Mouse (Mus musculus): ENCODE data around the gene Slc52a3.
"Not testable (repeated sequence)": the region's sequence is repeated elsewhere in the genome, so short reads cannot be mapped to it uniquely, and the experiment has no call there.

The Slc52a3 gene

GRCm38 (mm10) chr2:151973595-151974562 lies 22.4 kb upstream of the Slc52a3 start:
- no peak for DNase-seq (ENCODE audit: low read depth, low spot score)

GRCm38 (mm10) chr2:151975295-151975694 lies 21.0 kb upstream of the Slc52a3 start:
- no peak for DNase-seq (ENCODE audit: low read depth, low spot score)

GRCm38 (mm10) chr2:151976067-151976466 lies 20.2 kb upstream of the Slc52a3 start:
- no peak for DNase-seq (ENCODE audit: low read depth, low spot score)

GRCm38 (mm10) chr2:151977689-151978440 lies 18.4 kb upstream of the Slc52a3 start:
- peak; percentile 83 for DNase-seq (ENCODE audit: low read depth, low spot score)

GRCm38 (mm10) chr2:151978494-151978893 lies 17.8 kb upstream of the Slc52a3 start:
- no peak for DNase-seq (ENCODE audit: low read depth, low spot score)

GRCm38 (mm10) chr2:151979470-151980354 lies 16.6 kb upstream of the Slc52a3 start, which contains the start of gene Fam110a:
Gene Fam110a (minus strand): TSS chr2:151980219.
- peak; percentile 95 for DNase-seq (ENCODE audit: low read depth, low spot score)

- no peak for DNase-seq (ENCODE audit: low read depth, low spot score)
These were observed 16.0 kb upstream of the Slc52a3 start for GRCm38 (mm10) chr2:151980355-151980693.

- DNase-seq (ENCODE audit: low read depth, low spot score), result no peak
These were observed 15.0 kb upstream of the Slc52a3 start for GRCm38 (mm10) chr2:151981268-151981667.

GRCm38 (mm10) chr2:151982476-151982875 lies 13.8 kb upstream of the Slc52a3 start:
- DNase-seq (ENCODE audit: low read depth, low spot score), result no peak

- DNase-seq (ENCODE audit: low read depth, low spot score), result no peak
These were observed 12.3 kb upstream of the Slc52a3 start for GRCm38 (mm10) chr2:151984019-151984418.

GRCm38 (mm10) chr2:151985426-151986172 lies 10.7 kb upstream of the Slc52a3 start:
- DNase-seq (ENCODE audit: low read depth, low spot score), result no peak

GRCm38 (mm10) chr2:151986958-151987357 lies 9.4 kb upstream of the Slc52a3 start:
- DNase-seq (ENCODE audit: low read depth, low spot score), result no peak

- no peak for DNase-seq (ENCODE audit: low read depth, low spot score)
These were observed 7.3 kb upstream of the Slc52a3 start for GRCm38 (mm10) chr2:151988978-151989377.

GRCm38 (mm10) chr2:151990985-151991394 lies 5.3 kb upstream of the Slc52a3 start:
- peak; percentile 72 for DNase-seq (ENCODE audit: low read depth, low spot score)

GRCm38 (mm10) chr2:151991446-151991845 lies 4.9 kb upstream of the Slc52a3 start:
- no peak for DNase-seq (ENCODE audit: low read depth, low spot score)

GRCm38 (mm10) chr2:151994350-151995122 lies 1.8 kb upstream of the Slc52a3 start:
- DNase-seq (ENCODE audit: low read depth, low spot score), result peak; percentile 86

GRCm38 (mm10) chr2:151997190-151997575 lies 872 bp downstream of the Slc52a3 start:
- DNase-seq (ENCODE audit: low read depth, low spot score), result not testable (repeated sequence)

GRCm38 (mm10) chr2:151997776-151998504 lies 1.6 kb downstream of the Slc52a3 start:
- no peak for DNase-seq (ENCODE audit: low read depth, low spot score)

GRCm38 (mm10) chr2:151998505-151998899 lies 2.2 kb downstream of the Slc52a3 start:
- no peak for DNase-seq (ENCODE audit: low read depth, low spot score)
